Mouse (Mus musculus): Measurements from ENCODE around the gene Rad51d. TPM values are rescaled to one million over a fixed set of nuclear protein-coding genes. Genes with fewer than 3 reads are reported as not detected.

Gene Rad51d
- polyA plus RNA-seq, 1 experiment from 2014 or later: 11.3 TPM

- peak overlapping the region; percentile 67 for H3K4me3 ChIP-seq (replicated peaks)
- no peaks in the 10 kb centered on the region for H3K9me3 ChIP-seq (replicated peaks)
- H3K4me1 ChIP-seq: peaks cover 19% of the 10 kb centered on the region
- peaks cover 14% of the 10 kb centered on the region for H3K27me3 ChIP-seq (replicated peaks)
- no peaks in the 10 kb centered on the region for H3K36me3 ChIP-seq
- H3K9ac ChIP-seq (replicated peaks): peak overlapping the region; percentile 77
- WGBS: 7% methylated on average over 31 of the region's 31 CpGs
- H3K27ac ChIP-seq (replicated peaks): peak overlapping the region; percentile 69
- H3K4me2 ChIP-seq: peak overlapping the region; percentile 90
- ATAC-seq (ENCODE audit: low FRiP score): peak; percentile 66
Measured at GRCm38 (mm10) chr11:82889524-82890341, 681 bp downstream of the Rad51d start.

GRCm38 (mm10) chr11:82888491-82888946, 1.9 kb downstream of the Rad51d start:
- 47% methylated on average over 10 of the region's 10 CpGs for WGBS
- ATAC-seq (ENCODE audit: low FRiP score): no peak
- Histone ChIP-seq H3K9me3 (replicated peaks) (no peaks in the 10 kb centered on the region), H3K27me3 (replicated peaks) (peaks cover 14% of the 10 kb centered on the region), H3K4me2 (peak overlapping the region; percentile 90), H3K9ac (replicated peaks) (peak overlapping the region; percentile 23; the same call in 1 of the 2 replicates), H3K27ac (replicated peaks) (no peak overlapping the region), H3K36me3 (no peaks in the 10 kb centered on the region), H3K4me1 (peaks cover 19% of the 10 kb centered on the region), H3K4me3 (replicated peaks) (no peak overlapping the region)

GRCm38 (mm10) chr11:82886559-82886958, 3.9 kb downstream of the Rad51d start:
- no peak for ATAC-seq (ENCODE audit: low FRiP score)

DNA sequence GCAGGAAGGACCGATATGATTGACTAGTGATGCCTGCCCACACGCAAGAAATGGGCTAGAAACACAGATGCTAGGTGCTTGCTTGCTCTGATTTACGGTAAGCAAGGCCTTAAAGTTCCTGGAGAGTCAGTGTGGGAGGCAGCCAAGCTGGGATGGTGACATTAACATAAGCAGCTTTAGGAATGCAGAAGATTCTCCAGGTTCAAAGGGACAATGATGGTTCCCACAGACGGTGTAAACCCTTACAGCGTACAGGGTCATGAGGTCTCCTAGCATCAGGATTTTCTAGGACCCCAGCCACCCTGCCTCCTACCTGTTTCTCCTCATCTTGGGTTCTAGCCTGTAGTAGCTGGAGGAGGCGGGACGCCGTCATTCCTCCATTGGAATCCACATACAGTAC, 7.2 kb downstream of the Rad51d start:
- WGBS: 66% methylated on average over 8 of the region's 8 CpGs
- no peak; the same call in 1 of the 2 replicates for ATAC-seq (ENCODE audit: low FRiP score)
- H3K4me1 ChIP-seq: peaks cover under 1% of the 10 kb centered on the region
- H3K4me3 ChIP-seq (replicated peaks): no peak overlapping the region
- H3K36me3 ChIP-seq: no peaks in the 10 kb centered on the region
- H3K27ac ChIP-seq (replicated peaks): no peak overlapping the region
- no peaks in the 10 kb centered on the region for H3K27me3 ChIP-seq (replicated peaks)
- H3K4me2 ChIP-seq: no peak overlapping the region
- H3K9ac ChIP-seq (replicated peaks): no peak overlapping the region
- no peaks in the 10 kb centered on the region for H3K9me3 ChIP-seq (replicated peaks)

More at GRCm38 (mm10) chr11:82886559-82886958, 3.9 kb downstream of the Rad51d start:
- no peak overlapping the region for H3K27ac ChIP-seq (replicated peaks)
- H3K4me2 ChIP-seq: no peak overlapping the region
- WGBS: 96% methylated on average over 3 of the region's 3 CpGs
- H3K4me1 ChIP-seq: peaks cover 19% of the 10 kb centered on the region
- H3K27me3 ChIP-seq (replicated peaks): peaks cover 6% of the 10 kb centered on the region
- no peaks in the 10 kb centered on the region for H3K9me3 ChIP-seq (replicated peaks)
- no peaks in the 10 kb centered on the region for H3K36me3 ChIP-seq
- H3K4me3 ChIP-seq (replicated peaks): no peak overlapping the region
- no peak overlapping the region for H3K9ac ChIP-seq (replicated peaks)

- WGBS: 58% methylated on average over 7 of the region's 7 CpGs
- Histone ChIP-seq H3K4me2 (no peak overlapping the region), H3K9me3 (replicated peaks) (no peaks in the 10 kb centered on the region), H3K27ac (replicated peaks) (no peak overlapping the region), H3K4me3 (replicated peaks) (no peak overlapping the region), H3K4me1 (no peaks in the 10 kb centered on the region), H3K9ac (replicated peaks) (no peak overlapping the region), H3K36me3 (no peaks in the 10 kb centered on the region), H3K27me3 (replicated peaks) (no peaks in the 10 kb centered on the region)
- no peak for ATAC-seq (ENCODE audit: low FRiP score)
Measured at GRCm38 (mm10) chr11:82877726-82878344, 12.6 kb downstream of the Rad51d start.

DNA sequence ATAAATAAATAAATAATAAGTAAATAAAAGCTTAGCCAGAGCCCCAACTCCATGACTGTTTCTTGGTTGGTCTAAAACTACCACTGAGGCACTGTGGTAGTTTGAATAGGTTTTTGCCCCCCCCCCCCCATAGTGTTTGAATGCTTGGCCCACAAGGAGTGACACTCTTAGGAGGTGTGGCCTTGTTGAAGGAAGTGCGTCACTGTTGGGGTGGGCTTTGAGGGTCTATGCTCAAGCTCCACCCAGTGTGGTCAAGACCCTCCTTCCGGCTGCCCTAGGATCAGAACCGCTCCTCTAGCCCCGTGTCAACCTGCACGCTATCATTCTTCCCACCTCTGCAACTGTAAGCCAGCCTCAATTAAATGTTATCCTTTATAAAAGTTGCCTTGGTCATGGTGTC, 14.8 kb downstream of the Rad51d start:
- H3K27me3 ChIP-seq (replicated peaks): no peaks in the 10 kb centered on the region
- no peaks in the 10 kb centered on the region for H3K9me3 ChIP-seq (replicated peaks)
- H3K4me1 ChIP-seq: peaks cover 7% of the 10 kb centered on the region
- H3K36me3 ChIP-seq: no peaks in the 10 kb centered on the region
- no peak overlapping the region for H3K4me3 ChIP-seq (replicated peaks)
- 95% methylated on average over 5 of the region's 5 CpGs for WGBS
- H3K4me2 ChIP-seq: no peak overlapping the region
- no peak overlapping the region for H3K9ac ChIP-seq (replicated peaks)
- no peak for ATAC-seq (ENCODE audit: low FRiP score)
- no peak overlapping the region for H3K27ac ChIP-seq (replicated peaks)

DNA sequence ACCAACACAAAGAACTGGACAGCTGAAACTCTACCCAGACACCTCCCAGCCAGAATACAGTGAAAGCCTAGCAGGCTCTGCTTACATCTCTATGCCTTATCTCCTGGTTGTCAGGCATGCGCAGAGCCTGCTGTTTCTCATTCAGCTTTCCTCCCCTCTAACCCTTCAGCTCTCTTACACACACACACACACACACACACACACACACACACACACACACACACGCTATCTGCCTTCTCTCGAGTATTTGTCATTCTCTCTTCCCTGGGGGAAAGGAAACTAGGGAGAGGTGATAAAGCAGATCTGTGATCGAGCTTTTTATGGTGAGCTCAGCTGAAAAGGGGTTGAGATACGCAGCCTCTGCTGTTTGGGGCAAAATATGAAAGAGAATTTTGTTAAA, 15.5 kb downstream of the Rad51d start:
- ATAC-seq (ENCODE audit: low FRiP score): no peak
- WGBS: 55% methylated on average over 5 of the region's 5 CpGs

DNA sequence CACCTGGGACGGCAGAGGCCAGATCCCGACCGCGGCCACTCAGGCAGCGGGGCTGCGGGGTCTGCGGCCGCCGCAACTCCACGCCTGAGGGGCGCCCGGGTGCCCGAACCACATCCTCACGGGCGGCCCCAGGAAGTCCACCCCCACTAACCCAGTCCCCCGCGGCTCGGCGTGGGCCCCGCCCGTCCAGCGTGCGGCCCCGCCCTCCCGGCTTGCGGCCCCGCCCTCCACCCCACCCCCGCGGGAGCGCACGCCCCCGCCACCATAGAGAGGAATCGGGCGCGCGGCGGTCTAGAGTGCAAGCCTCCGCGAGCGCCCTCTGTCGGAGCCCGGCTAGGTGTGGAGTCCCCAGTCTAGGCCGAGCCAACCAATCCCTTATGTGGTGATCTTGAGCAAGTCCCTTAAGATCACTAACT, 19.4 kb downstream of the Rad51d start, which contains the start of gene Rffl:
Gene Rffl, minus strand, starts transcription at position 180 of the 416 bp plus-strand sequence.
- H3K36me3 ChIP-seq: no peaks in the 10 kb centered on the region
- 0 out of 2 replicates have a peak within 1 kb of the TSS, but pooled peaks have one; percentile 42 for H3K27ac ChIP-seq (replicated peaks)
- WGBS: 2% methylated on average over 37 of the region's 43 CpGs
- H3K4me2 ChIP-seq: peak within 1 kb of the TSS; percentile 87
- H3K9me3 ChIP-seq (replicated peaks): no peaks in the 10 kb centered on the region
- peak within 1 kb of the TSS; percentile 72 for H3K9ac ChIP-seq (replicated peaks)
- H3K27me3 ChIP-seq (replicated peaks): no peaks in the 10 kb centered on the region
- H3K4me1 ChIP-seq: peaks cover 16% of the 10 kb centered on the region
- peak; percentile 94 for ATAC-seq (ENCODE audit: low FRiP score)
- peak within 1 kb of the TSS; percentile 76 for H3K4me3 ChIP-seq (replicated peaks)

More for the DNA sequence above, 15.5 kb downstream of the Rad51d start:
- Histone ChIP-seq H3K4me2 (no peak overlapping the region), H3K9me3 (replicated peaks) (no peaks in the 10 kb centered on the region), H3K27ac (replicated peaks) (no peak overlapping the region), H3K4me1 (peaks cover 14% of the 10 kb centered on the region), H3K27me3 (replicated peaks) (no peaks in the 10 kb centered on the region), H3K36me3 (no peaks in the 10 kb centered on the region), H3K9ac (replicated peaks) (no peak overlapping the region), H3K4me3 (replicated peaks) (no peak overlapping the region)

DNA sequence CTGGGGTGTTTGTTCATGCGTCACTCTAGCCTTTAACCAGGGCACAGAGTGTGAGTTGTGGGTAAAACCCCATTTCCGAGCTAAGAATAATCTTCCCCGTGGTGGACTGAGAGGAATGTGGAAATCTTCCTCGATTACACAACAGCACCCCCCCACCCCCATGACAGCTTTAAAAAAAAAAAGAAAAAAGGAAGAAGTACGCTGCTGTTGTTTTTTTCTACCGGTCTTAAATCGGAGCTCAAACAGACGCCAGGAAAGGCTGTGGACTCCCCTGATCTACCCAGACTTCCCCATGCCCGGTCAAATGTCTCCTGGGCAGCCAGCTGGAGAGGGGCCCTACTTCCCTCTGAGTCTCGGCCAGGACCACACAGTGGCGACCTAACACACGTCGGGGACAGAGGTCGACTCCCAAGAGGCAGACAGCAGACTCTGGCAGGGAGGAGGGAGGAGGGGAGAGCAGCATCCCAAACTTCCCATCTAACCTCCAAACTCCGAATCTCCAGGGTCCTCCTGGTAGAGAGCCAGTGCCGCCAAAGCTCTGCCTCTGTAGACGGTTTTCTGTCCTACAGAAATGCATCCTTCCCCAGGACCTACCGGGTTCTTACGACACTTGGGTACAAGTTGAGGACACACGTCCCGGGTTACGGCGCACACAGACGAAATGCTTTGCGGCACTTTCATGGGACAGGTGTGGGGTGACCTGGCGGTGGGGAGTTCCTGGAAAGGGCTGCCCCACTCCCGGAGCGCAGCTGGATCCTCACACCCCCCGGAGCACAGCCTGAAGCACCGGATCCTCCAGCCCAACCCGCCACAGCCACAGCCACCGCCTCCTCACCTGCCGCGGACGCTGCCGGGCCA, 20.0 kb downstream of the Rad51d start:
- WGBS: 5% methylated on average over 36 of the region's 36 CpGs

DNA sequence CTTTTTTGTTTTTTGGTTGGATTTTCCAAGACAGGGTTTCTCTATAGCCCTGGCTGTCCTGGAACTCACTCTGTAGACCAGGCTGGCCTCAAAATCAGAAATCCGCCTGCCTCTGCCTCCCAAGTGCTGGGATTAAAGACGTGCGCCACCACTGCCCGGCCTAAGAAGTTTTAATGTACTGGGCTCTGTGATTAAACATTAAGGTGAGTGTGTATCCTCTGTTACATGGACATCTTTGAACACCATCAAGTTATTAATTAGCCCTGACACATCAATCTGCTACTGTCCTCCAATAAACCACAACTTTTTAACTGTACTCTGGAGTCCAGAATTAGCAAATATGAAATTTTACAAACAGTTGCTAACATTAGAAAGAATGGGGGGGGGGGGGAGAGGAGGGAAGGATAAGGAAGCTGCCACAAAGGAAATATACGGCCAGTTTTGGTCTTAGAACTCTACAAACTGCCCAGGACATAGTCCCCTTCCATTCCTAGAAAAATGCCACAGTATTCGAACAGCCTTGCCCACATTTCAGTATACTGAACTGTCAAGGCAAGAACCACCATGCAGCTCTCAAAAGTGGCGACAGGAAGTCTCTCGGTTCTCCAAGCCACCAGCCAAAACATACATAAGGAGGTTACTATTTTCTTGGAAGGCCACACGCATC, 20.8 kb downstream of the Rad51d start:
- Histone ChIP-seq H3K4me2 (peak overlapping the region; percentile 87), H3K4me1 (peaks cover 16% of the 10 kb centered on the region), H3K9me3 (replicated peaks) (no peaks in the 10 kb centered on the region), H3K27me3 (replicated peaks) (no peaks in the 10 kb centered on the region), H3K4me3 (replicated peaks) (peak overlapping the region; percentile 76), H3K36me3 (no peaks in the 10 kb centered on the region), H3K9ac (replicated peaks) (no peak overlapping the region), H3K27ac (replicated peaks) (no peak overlapping the region)
- no peak for ATAC-seq (ENCODE audit: low FRiP score)
- WGBS: 72% methylated on average over 9 of the region's 9 CpGs

More for the DNA sequence above, 20.0 kb downstream of the Rad51d start:
- no peaks in the 10 kb centered on the region for H3K27me3 ChIP-seq (replicated peaks)
- peak overlapping the region; percentile 87 for H3K4me2 ChIP-seq
- peak overlapping the region; percentile 76 for H3K4me3 ChIP-seq (replicated peaks)
- H3K9ac ChIP-seq (replicated peaks): peak overlapping the region; percentile 72
- no peaks in the 10 kb centered on the region for H3K9me3 ChIP-seq (replicated peaks)
- no peaks in the 10 kb centered on the region for H3K36me3 ChIP-seq
- ATAC-seq (ENCODE audit: low FRiP score): peak; percentile 40
- peaks cover 16% of the 10 kb centered on the region for H3K4me1 ChIP-seq
- H3K27ac ChIP-seq (replicated peaks): 0 out of 2 replicates have a peak overlapping the region, but pooled peaks have one; percentile 42

DNA sequence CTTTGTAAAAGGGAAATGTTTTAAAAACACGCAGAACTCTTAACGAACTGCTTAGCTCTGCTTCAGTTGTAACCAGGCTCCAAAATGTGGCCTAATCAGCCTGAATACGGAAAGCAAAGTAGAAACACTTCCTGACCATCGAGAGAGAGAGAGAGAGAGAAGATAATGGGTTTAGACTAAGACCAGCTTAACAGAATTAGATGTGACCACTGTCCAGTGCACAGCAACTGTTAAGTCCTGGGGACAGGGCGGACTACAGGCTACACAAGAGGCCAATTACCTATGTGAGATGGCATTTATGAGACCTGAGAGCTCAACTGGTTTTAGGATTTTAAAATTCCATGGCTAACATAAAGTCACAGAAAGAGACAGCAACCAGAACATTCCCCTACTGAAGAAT, 22.5 kb downstream of the Rad51d start:
- H3K27ac ChIP-seq (replicated peaks): no peak overlapping the region
- H3K36me3 ChIP-seq: no peaks in the 10 kb centered on the region
- no peaks in the 10 kb centered on the region for H3K9me3 ChIP-seq (replicated peaks)
- no peak for ATAC-seq (ENCODE audit: low FRiP score)
- no peak overlapping the region for H3K9ac ChIP-seq (replicated peaks)
- no peak overlapping the region for H3K4me2 ChIP-seq
- 85% methylated on average over 5 of the region's 5 CpGs for WGBS
- no peak overlapping the region for H3K4me3 ChIP-seq (replicated peaks)
- peaks cover 16% of the 10 kb centered on the region for H3K4me1 ChIP-seq
- no peaks in the 10 kb centered on the region for H3K27me3 ChIP-seq (replicated peaks)
